Mouse (Mus musculus) liver (tissue): ENCODE measurements at regions not wholly inside any gene's neighbourhood (a gene's known extent, or its start where the extent isn't known, plus 50 kb on each side); places are given as distances from the start of the nearest gene placed in this dataset.

Source experiments
- DNase-seq: peaks from one replicate; pipeline ENCODE4 v3.0.0-alpha.2; 2020; ENCODE audit warnings: mixed read lengths

DNA sequence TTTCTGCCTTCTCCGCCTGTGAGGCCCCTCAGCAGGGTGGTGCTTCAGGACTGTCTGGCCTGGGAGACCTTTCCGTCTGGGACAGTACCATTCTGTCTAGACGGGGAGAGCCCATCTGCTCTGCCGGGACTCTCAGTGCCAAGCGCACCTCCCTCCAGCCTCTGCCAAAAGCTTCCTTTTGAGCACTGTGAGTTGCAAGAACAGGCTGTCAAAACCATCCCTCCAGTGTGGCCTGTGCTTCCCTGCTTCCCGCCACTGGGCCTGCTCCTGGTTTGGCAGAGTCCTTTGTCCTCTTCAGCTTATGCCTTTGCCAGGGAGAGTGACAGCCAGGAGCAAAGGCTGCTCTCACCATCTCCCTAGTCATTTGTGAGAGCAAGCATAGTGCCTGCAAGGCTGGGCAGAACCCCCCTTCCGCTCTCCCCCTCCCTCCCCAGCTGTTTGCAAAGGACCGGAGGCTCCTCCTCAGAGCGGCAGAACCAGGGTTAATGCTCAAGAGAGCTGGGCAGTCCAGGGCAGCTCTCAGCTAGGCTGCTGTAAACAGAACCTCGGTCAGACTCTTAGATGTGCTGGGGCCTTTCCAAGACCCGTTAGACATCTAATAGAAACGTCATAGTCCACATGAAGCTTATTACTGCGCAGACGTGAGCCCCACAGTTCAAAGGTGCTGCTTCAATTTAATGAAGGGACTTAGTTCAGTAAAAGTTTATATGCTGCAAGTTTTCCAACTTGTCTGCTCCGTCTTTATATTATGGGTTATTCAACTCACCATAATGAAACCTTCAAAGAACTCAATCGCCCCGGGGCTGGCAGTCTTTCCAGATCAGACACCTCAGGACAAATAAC is 247.2 kb downstream of the Irs2 start:
- DNase-seq, result peak; percentile 17

- DNase-seq, result no peak
These were observed 248.0 kb downstream of the Irs2 start for GRCm38 (mm10) chr8:10760231-10760630.

DNA sequence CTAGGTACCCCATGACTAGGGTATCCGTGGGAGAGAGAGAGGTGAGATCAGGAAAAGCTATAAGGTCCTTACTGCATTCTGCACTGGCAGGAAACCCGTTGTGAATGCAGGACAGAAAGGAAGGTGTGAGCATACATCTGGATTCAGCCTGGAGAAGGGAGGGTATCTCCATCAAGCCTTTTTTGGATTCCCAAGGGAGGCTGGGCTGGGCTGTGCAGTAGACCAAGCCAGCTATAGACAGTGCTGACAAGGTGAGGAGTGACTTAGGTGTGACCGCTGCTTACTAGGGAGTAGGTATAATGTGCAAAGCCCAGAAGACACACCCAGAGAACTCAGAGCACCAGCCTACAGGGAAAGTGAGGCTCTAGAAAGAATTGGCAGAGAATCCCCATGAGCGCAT is 250.1 kb downstream of the Irs2 start:
- no peak for DNase-seq

- no peak for DNase-seq
These were observed 253.3 kb downstream of the Irs2 start for GRCm38 (mm10) chr8:10754986-10755308.

- DNase-seq, result no peak
These were observed 253.8 kb downstream of the Irs2 start for GRCm38 (mm10) chr8:10754232-10754985.

DNA sequence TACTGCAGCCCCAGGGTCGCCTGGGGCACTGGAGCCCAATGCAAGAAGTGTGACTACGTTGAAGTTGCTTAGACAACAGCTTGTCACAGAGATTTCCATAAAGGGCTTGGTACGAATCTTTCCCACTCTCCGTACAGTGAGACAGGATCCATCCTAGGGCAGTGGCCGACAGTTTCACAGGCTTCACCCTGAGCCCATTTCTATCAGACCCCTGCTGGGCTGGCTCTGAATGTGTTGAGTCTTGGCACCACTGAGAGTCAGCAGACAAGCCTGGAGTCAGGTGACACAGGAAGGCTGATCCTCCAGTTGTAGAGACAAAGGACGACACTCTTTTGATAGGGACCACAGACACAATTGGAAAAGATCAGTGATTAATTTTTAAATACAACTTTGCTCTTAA is 255.2 kb downstream of the Irs2 start:
- DNase-seq, result no peak

GRCm38 (mm10) chr8:10747150-10747549 is 261.1 kb downstream of the Irs2 start:
- DNase-seq, result no peak

GRCm38 (mm10) chr8:10743241-10743640 is 265.0 kb downstream of the Irs2 start:
- DNase-seq, result no peak

- DNase-seq, result no peak
These were observed 267.4 kb downstream of the Irs2 start for GRCm38 (mm10) chr8:10740837-10741236.

DNA sequence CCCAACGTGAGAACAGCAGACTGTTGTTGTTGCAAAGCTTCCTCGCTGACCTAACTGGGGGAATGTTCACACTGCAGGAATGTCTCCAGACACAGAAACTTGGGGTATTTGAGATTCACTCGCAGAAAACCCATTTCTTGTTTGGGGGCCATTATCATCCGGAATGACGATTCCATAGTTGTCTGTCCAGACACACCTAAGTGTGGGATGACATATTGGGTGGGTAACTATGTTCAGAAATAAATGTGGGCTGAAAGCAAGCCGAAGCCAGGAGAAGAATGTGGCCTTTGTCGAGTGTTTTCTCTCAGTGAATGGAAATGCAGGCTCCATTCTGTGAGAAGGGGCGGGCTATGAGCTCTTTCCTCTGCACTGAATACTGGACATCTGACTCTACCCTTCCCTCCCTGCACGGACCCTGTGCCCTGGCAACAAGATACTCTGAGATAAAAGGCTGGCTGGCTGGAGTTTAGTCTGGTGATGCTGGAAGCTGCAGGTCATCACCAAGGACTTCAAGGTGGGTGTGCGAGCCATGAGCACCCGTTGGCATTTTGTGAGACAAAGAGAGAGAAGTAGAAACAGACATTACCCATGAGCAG is 269.7 kb downstream of the Irs2 start:
- no peak for DNase-seq

DNA sequence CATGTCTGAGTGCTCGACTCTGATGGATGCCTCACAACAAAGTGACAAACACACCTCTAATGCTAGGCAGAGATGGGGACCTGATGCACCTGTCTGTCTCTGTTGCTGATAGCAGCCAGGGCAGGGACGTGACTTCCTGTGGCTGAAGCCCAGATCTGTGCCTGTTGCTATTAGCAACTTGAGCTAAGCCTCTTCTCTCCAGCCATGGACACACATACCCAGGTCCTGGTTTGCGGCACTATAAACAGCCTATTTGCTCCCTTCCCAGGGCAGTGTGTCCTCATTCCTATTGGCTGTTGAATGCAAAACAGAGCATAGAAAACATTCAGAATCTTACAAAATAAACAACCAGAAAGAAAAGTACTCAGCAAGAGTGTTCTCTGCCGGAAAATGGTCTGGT is 273.5 kb downstream of the Irs2 start:
- no peak for DNase-seq

GRCm38 (mm10) chr8:10723332-10723731 is 284.9 kb downstream of the Irs2 start:
- no peak for DNase-seq

GRCm38 (mm10) chr8:10722742-10723141 is 285.5 kb downstream of the Irs2 start:
- no peak for DNase-seq

DNA sequence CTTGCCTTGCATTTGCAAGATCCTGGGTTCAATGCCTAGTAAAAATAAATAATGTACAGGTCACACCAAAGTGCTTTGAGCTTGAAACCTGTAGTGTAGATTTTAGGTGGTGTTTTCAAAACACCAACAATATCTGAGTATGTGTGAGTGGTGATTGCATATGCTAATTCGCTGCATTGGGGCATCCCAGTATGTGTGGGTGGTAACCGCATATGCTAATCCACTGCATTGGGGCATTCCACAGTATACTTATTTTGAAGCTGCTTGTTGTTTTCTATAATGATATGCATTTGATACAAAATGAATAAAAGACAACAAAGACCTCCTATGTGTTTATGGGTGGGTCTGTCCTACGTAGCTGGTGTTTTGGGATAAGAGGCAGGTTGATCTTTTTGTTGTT is 285.9 kb downstream of the Irs2 start:
- DNase-seq, result no peak

DNA sequence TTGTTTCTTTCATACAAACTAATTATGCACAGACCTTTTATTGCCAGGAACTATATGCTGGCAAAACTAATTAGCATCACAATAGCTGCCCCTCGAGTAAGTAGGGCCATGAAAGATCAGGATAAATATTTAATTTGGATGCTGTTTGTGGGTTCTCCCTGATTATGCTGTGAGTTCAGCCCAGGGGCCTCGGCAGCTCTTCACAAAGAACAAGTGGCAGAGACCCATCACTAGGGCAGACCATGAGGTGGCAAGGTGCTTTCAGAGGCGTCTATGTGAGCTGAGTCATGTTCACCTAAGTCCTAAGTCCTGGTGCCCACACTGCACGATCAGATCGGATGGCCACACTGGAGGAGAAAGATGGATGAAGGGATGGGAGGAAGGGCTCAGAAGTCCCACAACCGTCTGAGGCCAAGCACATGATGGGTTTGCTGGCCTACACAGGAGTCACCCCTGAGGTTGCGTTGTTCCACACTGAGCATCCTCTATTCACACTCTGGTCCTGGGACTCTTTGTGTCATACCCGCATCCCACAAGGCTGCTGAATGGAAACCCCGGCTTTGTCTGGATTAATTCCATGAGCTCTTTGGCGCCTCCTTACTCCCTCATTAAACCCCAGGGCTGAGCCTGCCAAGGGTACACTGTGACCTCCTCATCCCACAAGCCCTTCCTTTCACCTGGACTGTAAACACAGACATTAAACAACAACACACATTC is 287.0 kb downstream of the Irs2 start:
- no peak for DNase-seq

- no peak for DNase-seq
These were observed 287.9 kb downstream of the Irs2 start for GRCm38 (mm10) chr8:10720398-10720797.

GRCm38 (mm10) chr8:10719411-10719810 is 288.8 kb downstream of the Irs2 start:
- DNase-seq, result no peak

DNA sequence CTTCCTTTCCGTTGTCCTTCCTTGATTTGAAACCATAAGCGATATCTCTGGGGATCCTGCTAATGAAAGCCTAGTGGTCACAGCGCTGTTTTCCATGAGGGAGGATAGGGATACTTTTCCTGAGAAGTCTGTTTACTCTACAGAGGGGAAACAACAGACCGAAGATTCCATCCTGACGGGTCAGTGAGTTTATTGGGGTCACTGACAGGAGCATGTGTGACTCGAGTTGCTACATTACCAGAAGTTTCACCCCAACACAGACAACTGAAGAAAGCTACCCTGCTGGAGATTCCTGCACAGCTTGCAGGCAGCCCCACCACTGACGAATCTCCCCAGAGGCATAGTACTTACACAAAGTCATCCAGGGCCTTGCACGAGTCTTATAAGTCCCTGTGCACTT is 291.0 kb downstream of the Irs2 start:
- DNase-seq, result no peak

- DNase-seq, result no peak
These were observed 292.1 kb downstream of the Irs2 start for GRCm38 (mm10) chr8:10716161-10716560.

GRCm38 (mm10) chr8:10713515-10714042 is 294.7 kb downstream of the Irs2 start:
- no peak for DNase-seq

GRCm38 (mm10) chr8:10712118-10712689 is 296.1 kb downstream of the Irs2 start:
- DNase-seq, result no peak

DNA sequence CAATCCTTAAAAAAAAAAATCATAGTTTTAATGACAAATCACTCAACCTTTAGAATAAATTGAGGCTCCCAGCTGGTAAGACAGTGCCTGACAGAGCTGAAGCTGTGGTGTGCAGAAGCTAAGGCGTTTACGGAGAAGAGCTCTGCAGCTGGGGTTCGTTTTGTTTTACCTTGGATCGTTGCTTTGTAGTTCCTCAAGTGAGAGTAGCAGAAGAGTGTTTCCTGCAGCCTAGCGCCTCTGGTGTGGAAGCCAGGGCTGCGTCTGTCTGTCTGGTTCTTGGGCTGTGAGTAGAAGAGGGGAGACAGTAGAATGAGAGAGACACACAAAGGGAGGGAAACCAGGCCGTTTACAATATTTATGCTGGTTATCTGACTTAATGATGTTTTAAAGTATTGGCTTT is 296.8 kb downstream of the Irs2 start:
- no peak for DNase-seq

DNA sequence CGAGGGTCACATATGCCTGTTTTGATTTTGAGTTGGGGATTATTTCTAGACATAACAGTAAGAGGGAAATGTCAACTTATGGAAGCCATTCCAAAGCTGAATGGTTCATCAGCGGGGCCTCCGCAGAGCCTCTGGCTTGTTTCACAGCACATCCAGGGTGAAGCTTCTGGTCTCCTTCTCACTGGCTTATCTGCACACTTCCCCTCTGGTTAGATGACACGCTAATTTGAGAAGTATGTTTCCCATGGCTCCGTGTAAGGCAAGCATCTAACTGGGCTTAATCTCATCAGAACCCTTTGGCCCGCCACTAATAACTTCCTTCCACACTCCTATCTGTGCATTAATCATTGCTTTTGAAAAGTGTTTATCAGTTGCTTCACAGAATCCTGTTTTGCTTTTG is 299.7 kb downstream of the Irs2 start:
- DNase-seq, result no peak
